Mouse (Mus musculus) retina, adult 2 months (tissue): ENCODE data around the gene Ppara.

ENCODE experiments used
- DNase-seq: peaks from one replicate; pipeline ENCODE4 v3.0.0-alpha.2; 2012; ENCODE audit warnings: low read depth, low spot score

Ppara gene

DNA sequence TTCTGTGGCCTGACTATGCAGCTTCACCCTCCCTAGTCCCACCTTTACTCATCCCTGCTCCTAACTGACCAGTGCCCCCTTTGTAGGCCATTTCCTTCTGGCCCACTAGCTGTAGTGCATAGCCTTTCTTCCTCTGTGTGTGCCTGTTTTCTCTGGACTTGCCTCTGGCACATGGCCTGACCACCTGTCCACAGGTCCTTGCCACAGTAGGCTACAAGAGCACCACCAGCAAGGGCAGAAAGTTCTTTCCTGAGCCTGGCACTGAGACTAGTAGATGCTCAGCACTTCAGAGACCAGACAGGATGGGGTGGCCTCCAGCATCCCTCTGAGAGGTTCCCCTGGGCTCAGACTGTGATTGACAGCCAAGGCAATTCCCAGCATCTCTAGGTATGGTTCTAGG, 110.3 kb downstream of the Ppara start:
- DNase-seq = no peak

DNA sequence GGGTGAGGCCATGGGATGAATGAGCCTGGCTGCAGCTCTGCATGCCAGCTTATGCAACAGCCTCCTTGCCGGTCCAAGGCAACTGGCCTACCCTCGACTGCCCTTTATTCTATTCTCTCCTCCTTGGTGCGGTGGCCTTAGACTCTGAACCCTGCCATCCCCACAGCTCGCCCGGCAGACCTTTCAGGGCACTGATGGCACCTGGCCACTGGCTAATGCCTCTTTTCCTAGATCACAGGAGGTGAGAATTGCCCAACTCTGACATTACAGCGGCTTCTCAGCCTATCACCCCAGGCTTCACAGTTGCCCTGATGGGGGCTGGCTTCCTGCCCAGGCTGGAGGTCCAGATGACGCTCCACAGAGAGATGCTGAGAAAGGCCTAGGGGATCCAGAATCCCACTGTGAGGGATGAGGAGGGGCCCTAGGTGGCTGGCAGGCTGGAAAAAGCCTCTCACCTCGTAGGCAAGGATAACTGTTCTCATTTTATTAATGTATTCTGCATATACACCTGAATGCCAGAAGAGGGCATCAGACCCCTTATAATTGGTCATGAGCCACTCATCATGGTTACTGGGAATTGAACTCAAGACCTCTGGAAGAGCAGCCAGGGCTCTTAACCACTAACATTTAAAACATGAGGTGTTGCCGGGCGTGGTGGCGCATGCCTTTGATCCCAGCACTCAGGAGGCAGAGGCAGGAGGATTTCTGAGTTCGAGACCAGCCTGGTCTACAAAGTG, 117.0 kb downstream of the Ppara start:
- no peak for DNase-seq
